Mouse (Mus musculus) left cerebral cortex, adult 9 months (tissue): ENCODE measurements around the gene Malrd1.

Experiments used
- DNase-seq, 2 experiments: peaks; one replicate each; pipeline ENCODE4 v3.0.0; 2022; ENCODE audit warnings: low spot score in 2 of 2

Gene Malrd1

DNA sequence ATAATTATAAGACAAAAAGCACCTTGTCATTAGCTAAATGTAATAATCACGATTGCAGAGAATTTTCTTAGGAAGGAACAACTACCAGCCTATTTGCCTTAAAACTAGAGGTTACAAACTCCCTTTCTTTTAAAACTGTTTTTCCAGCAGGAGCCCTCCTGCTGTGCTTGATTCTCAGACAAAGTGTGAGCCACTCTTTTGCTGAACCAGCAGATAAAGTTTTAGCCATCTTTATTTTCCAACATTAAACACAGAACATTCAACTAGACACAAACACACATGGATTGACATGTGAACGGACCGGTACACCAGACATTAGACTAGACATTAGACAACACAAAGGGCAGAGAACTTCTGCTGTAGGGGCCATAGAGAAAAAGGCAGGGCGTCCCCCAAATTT is 505.3 kb downstream of the Malrd1 start:
- DNase-seq: no peak

DNA sequence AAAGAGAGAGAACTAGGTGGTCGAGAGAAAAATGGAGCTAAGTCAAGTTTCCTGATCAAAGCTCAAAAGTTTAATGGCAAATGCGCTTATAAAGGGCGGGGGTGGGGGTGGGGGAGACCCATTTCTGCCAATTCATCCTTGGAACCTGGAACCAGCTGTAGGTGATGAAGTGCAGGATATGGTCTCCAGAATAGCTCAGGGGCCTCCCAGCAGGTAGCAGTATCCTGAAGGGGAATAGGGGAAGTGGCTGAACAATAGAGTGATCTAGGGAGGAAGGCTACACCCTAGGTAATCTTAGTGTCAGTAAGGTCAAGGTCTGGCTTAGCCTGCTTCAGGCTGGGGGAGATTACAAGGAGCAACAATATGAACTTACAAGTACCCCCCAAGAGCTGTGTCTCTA is 506.5 kb downstream of the Malrd1 start:
- no peak for DNase-seq

DNA sequence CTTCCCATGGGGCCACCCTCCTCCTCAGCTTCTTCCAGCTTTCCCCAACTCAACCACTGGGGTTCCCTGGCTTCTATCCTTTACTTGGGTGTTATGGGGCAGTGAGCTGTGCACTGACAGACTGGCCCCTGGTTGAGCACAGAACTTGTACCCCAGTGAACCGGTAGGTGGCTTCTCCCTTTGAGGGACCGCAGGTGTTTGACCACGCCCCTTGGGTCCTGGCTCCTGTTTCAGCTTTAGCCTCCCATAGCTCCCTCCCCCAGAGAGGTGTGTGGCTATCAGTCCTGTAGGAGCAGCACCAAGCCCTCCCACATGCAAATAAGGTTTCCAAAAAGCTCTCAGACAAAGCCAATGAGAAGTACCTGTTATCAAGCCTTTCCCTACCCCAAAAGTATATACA is 584.4 kb downstream of the Malrd1 start:
- no peak for DNase-seq

DNA sequence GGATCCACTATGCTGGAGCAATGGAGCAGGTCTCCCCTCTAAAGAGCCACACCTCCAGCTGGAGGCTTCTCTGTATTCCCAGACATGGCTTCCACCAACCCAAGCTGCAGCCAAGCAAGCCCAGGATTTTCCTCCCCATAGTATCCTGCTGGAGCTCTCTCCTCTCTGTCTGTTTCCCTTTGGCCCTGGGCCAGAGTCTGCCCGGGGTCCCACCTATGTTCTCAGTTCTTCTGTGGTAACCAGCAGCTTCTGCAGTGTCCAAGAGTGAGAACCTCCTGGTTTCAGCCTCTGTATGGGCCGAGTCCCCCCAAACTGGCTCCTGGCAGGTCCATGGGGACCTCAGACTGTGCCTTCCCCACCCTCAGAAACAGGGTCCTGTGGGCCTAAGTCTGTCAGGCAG is 587.1 kb downstream of the Malrd1 start:
- DNase-seq: no peak

DNA sequence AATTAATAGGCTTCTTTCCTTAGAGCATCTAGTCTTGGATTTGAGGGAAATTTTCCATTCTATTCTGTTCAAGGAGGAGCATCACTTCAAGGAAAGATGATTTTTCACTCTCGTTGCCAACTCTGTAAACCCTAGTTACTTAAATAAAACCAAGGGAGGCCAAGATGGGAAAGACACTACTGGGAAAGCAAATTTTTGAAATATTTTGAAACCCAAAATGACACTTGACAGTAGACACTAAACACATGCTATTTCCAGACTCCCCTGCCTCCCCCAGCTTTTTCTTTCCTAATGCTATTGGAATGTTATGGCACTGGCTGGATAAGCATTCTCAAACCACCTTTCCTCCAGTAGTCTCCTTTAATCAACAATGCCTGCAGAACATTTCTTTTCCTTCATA is 621.7 kb downstream of the Malrd1 start:
- DNase-seq: no peak

DNA sequence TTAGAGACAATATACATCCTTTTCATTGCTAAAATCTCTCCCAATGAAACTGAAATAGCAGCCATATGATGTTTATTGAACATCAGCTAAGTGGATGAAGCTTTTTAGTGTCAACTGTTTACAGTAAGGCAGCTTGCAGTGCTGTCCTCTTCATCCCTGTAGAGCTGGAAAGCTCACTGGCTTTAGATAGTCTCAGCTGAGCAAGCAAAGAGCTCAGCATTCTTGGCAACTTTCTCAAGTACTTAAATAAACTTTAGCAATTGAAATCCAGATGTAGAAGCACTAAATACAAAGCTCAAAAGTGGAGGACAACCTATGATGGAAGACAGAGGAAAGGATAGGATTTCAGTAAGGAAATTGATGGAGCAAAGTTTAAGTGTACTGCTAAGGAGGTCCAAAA is 626.3 kb downstream of the Malrd1 start:
- no peak for DNase-seq

DNA sequence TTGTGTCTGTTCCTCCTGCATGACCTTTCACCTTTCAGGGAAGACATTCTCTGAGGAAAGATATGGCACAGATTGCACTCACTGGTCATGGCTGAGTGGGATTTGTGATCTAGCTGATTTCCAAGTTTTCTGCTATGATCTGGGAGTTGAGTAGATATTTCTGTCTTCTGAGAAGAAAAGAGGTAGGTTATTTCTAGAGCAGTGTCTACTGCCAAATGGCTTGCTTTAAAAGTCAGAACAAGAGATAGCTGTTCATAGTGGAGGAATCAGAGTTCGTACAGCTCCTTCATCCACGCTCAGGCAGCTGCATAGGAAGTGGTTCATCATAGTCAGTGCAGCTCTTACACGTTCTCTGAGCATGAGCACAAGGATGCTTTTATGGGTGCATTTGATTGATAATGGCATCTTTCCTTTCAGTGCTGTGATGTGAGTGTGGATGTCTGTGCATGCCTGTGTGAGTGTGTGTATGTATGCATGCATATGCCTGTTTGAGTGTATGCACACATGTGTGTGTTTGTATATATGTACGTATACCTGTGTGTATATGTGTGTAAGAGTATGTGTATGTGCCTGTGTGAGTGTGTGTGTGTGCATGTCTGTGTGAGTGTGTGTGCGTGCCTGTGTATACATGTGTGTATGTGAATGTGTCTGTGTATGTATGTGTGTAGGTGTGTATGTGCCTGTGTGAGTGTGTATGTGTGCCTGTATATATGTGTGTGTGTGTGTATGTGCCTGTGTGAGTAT is 637.1 kb downstream of the Malrd1 start:
- DNase-seq: peak; percentile 22 to 38

DNA sequence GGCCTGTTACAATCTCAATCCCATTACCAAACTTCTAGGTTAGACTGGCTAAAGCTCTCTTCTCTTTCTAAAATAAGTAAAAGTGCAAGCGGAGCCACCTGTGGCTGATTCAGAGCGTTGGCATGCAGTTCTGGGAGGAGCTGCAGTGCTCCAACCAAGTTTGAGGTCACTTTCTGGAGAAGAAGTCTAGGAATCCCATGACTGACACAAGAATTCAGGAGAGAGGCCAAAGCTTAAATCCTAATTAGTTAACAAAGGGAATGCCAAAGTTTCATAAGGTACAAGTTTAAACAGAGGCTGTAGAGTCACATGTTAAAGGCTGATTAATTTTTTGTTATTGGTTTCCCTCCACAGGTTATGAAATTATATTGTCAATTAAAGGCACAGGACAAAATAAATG is 642.3 kb downstream of the Malrd1 start:
- no peak for DNase-seq

DNA sequence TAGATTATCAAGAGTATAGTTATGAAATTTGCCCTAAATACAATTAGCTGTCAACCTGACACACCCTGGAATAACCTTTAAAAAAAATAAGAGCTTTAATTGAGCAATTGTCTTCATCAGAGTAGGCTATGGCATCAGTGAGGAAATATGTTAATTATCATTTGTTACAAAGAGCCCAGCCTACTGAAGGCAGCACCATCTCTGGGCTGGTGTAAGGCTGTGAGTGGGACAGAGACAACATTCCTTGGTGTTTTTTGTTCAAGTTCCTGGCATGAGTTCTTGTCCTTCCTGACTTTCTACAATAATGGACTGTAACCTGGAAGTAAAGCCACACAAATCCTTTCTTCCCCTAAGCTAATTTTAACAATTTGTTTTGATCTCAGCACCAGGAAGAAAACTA is 645.8 kb downstream of the Malrd1 start:
- DNase-seq: no peak

DNA sequence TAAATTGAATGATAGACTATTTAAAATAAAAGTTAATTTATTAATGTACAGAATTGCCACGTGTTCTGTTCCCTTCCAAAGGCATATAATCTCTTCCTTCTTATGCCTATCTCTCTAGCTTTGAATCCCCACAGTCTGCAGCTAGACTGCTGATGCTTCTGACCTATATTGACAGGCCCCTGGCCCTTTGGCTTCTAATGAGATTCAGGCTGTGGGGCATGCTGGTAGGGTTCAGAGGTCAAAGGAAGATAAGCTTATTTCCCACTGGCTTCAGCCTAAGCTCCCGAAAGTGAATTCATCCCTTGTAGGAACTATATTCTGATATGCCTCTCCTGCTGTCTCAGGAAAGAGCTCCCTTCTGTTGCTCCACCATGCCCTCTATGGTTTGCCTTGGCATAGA is 647.1 kb downstream of the Malrd1 start:
- DNase-seq: no peak

DNA sequence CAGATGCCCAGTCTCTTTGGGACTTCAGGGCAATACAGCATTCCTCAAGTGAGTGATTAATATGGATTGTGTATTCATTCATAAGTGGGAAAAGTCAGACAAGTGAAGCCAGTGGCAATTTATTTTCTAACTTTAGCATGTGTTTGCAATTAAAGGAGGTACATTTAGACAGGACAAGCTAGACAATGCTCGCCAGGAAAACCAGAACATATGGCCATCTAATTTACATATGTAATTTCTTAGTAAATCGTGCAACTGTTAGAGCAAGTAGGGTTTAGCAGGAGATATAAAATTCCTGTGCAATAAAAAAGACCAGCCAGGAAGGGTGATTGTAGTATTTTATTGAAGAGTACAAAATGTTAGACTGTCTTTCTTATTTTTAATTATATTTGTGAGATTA is 655.9 kb downstream of the Malrd1 start:
- peak in 1 of 2 experiments; percentile 5 for DNase-seq

DNA sequence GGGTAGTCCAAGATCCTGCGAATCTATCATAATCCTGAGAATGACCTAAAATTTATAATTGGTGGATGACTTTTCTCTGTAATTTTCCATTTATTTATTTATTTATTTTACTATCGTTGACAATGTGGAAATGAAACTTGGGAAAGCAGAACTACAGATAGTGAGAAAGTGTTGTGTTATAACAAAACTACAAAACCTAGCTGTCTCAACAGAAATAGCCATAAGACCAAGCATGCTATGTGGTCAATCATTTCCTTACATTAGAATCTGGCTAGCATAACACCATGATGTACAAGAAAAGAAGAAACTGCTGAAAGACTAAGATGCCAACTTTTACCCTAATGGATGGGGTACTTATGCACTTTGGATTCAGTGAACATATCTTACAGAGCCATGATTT is 656.9 kb downstream of the Malrd1 start:
- no peak for DNase-seq

DNA sequence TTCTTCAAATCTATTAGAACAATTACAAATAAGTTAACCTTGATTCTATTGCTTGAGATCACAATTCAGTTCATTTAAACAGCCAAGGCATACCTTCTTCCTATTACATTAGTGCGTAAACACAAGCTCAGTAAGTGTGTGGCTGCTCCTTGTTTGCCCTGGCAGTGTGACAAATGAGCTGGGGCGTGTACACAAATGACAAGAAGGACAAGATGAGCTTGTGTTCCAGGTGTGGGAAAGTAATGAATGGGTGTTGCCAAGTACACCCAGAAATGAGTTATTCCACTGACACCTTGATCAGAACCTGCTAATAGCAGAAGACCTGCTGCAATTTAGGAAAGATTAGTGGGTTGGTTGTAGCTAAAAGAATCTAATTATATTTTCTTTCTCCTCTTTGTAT is 683.7 kb downstream of the Malrd1 start:
- DNase-seq: no peak

DNA sequence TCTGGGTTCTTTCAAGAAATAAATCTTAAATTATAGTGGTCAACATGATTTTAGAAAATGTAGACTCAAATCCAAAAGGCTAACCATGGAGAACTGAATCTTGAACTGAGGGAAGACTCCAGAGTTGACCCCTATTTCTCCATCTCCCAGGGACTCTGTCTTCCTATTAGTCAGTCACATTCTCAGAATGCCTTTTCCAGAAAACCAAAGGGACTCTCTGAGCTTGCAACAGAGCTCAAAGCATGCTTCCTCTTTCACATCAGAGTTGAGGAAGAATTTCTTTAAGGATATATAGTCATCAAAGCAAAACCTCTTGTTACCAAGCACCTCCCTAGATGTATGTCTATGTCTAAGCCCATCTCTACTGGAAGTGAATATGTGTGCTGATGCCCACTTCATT is 686.5 kb downstream of the Malrd1 start:
- DNase-seq: no peak

DNA sequence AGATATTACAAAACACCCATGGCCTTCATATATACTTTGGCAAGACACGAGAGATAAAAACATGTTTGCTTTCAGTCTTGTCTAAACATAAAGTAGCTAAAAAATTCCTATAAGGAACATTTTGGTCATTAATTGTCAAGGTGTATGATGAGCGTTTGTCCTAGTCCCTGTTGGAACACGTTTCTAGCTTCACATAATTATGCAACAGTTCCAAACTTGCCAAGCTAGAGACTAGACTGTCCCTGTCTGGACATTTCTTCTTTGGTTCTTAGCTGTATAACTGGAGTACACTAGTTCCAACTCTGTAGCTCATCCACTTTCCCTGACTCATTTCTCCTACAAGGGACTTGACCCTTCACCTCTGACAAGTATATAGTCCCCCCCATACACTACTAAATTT is 687.8 kb downstream of the Malrd1 start:
- no peak for DNase-seq

DNA sequence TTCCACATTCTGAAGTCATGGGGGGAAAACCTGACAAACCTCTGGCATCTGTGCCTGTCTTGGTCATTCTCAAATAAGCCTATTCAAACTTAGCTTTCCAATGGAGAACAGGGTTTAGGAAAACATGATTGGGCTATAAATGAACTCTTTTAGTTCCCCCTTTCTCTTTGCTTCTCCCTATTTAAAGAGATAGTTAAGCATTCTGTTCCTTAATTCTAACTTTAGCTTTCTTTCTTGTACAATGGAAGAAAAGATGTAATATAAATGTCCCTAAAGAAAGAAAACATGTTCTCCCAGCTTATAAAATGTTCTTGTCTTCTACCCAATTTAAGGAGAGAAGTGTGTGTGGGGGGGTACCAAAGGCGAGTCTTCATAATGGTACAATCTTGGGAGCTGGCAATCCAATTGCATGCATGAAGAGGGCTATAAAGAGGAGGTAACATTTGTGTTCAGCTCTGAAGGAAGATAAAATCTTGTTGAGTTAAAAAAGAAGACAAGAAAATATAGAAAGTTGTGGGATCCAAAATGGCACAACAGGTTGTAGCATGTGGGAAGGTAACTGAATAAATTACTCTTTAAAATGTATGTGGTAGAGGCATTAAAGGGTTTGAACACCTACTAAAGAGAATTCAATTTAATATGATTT is 702.0 kb downstream of the Malrd1 start:
- peak in 1 of 2 experiments; percentile 20 for DNase-seq

DNA sequence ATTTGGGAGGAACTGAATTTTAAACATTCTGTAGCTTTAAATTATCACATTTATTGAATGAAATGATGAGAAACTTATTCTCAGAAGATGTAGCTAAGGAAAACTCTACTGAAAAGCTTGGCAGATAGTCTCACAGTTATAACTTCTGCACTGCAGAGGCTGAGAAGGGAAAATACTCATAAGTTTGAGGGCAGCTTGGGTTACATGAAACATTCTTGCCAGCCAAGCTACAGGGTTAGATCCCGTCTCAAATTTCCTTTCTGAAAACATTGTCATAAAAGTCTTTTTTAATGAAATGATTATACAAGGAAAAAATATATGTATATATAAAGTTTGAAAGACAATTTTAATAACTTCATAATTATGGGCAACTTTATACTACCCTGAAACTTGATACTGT is 714.6 kb downstream of the Malrd1 start:
- DNase-seq: no peak

DNA sequence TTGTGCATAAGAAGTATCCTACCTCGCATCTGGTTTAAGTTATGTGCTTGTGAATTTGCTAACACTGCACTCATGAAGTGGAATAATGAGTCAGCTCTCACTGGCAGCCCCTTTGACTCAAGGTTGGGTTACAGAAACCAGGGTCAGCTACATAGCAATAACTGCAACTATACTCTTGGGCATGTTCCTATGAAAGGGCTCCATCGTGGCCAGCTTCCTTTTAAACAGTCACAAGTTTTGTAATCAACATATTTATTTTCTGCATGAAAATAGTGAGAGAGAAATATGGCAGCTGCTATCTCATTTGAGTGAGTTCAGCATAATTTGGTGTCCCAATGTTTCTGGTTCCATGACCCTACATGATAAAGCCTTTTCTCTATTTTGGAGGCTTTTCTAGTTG is 716.8 kb downstream of the Malrd1 start:
- no peak for DNase-seq

DNA sequence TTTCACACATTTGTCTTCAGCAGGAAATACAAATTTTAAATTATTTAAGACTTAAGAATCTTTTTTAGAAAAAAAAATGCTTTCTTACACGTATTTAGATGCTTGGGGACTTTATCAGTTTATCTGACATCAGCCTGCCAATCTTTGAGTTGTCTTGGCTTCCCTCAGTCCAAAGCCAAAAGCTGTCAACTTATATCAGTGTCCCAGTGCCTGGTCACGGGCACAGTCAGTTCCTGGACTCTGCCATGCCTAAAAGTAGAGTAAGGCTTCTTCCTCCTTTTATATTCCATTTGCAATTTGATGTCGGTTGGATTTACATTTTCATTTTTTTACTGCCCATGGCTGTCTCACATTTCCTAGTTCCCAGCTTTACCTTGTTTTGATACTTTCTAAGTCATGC is 722.6 kb downstream of the Malrd1 start:
- DNase-seq: no peak

DNA sequence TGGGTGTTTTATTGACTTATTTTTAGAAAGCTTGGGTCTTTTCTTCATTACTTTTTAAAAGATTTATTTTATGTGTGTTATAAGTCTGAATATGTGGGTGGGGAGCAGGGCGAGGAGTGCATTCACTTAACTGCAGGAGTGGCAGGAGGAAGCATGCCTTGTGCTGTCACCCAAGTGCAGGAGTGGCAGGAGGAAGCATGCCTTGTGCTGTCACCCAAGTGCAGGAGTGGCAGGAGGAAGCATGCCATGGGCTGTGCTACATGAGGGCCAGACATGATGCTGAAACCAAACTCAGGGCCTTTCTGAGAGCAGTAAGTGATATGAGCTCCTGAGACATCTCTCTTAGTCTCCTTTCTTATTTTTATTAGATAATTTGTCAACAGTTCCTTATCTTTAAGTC is 726.0 kb downstream of the Malrd1 start:
- DNase-seq: no peak
